Mouse (Mus musculus) CH12.LX (cell line): ENCODE measurements around the gene Luzp1. TPM values are rescaled to one million over a fixed set of nuclear protein-coding genes. Genes with fewer than 3 reads are reported as not detected.

Experiments used
- DNase-seq: peaks from one replicate; pipeline ENCODE4 v3.0.0-alpha.2; 2013; ENCODE audit errors: extremely low read depth
- H3K27ac ChIP-seq: 2 replicates; pipeline ENCODE4 v1.5.1; 2012; ENCODE audit warnings: low read depth, mild to moderate bottlenecking, control low read depth, moderate library complexity; ENCODE audit not compliant: insufficient read depth
- H3K27me3 ChIP-seq: replicated peaks from 2 replicates; pipeline ENCODE3; 2012; ENCODE audit warnings: inconsistent platforms
- H3K36me3 ChIP-seq, 2 experiments: replicated peaks in 1 of 2; 2 replicates each; pipeline versions ENCODE3 to v1.6.1; 2012; ENCODE audit warnings: inconsistent platforms in 1 of 2, low read length in 1 of 2, mild to moderate bottlenecking in 1 of 2, mixed read lengths in 1 of 2, moderate library complexity in 1 of 2; ENCODE audit not compliant: control insufficient read depth in 1 of 2, insufficient read depth in 1 of 2
- H3K4me1 ChIP-seq, 2 experiments: 2 replicates each; pipeline ENCODE4 v1.6.1; 2012; ENCODE audit warnings: inconsistent platforms in 1 of 2, moderate library complexity in 1 of 2; ENCODE audit not compliant: insufficient read depth in 2 of 2, control insufficient read depth in 1 of 2
- H3K4me2 ChIP-seq: 2 replicates; pipeline ENCODE4 v1.6.1; 2012; ENCODE audit warnings: low read depth, mild to moderate bottlenecking, control low read depth; ENCODE audit not compliant: poor library complexity, insufficient read depth, severe bottlenecking
- H3K4me3 ChIP-seq, 3 experiments: fragments of 150-350 bp in 1 of 3; sonication (generic) in 1 of 3; replicated peaks in 1 of 3; 2 replicates each; pipeline versions ENCODE3 to v1.5.1; 2011 to 2012; ENCODE audit warnings: low read depth in 2 of 3, low read length in 2 of 3, mild to moderate bottlenecking in 2 of 3, moderate library complexity in 2 of 3, control low read depth in 1 of 3, improper control_type of control experiment in 1 of 3, inconsistent platforms in 1 of 3, mixed read lengths in 1 of 3; ENCODE audit not compliant: poor library complexity in 1 of 3
- H3K79me2 ChIP-seq: replicated peaks from 2 replicates; pipeline ENCODE4 v1.6.1; 2012; ENCODE audit warnings: mild to moderate bottlenecking, moderate library complexity; ENCODE audit not compliant: control insufficient read depth, poor library complexity, insufficient read depth, severe bottlenecking; ENCODE audit errors: extremely low read depth
- H3K9ac ChIP-seq: 2 replicates; pipeline ENCODE4 v1.6.1; 2012; ENCODE audit warnings: low read depth, mild to moderate bottlenecking, control low read depth, moderate library complexity; ENCODE audit not compliant: insufficient read depth
- H3K9me3 ChIP-seq: replicated peaks from 2 replicates; pipeline ENCODE3; 2012; ENCODE audit warnings: low read length, inconsistent platforms, mixed read lengths
- CHD1 ChIP-seq: IDR thresholded peaks from 2 replicates; pipeline ENCODE4 v1.6.1; 2012; ENCODE audit warnings: low read depth, low read length, improper control_type of control experiment, inconsistent platforms
- CHD2 ChIP-seq: IDR thresholded peaks from 2 replicates; pipeline ENCODE4 v1.6.1; 2011; ENCODE audit warnings: low read length, improper control_type of control experiment
- CTCF ChIP-seq, 2 experiments: IDR thresholded peaks in 1 of 2; conservative IDR thresholded peaks in 1 of 2; 2 replicates each; pipeline ENCODE4 v1.5.1; 2011 to 2012; ENCODE audit warnings: low read depth in 2 of 2, low read length in 2 of 2, improper control_type of control experiment in 1 of 2, inconsistent platforms in 1 of 2, mild to moderate bottlenecking in 1 of 2, moderate library complexity in 1 of 2
- E2F4 ChIP-seq: IDR thresholded peaks from 2 replicates; pipeline ENCODE4 v1.6.1; 2011; ENCODE audit warnings: low read depth, low read length, improper control_type of control experiment; ENCODE audit not compliant: insufficient replicate concordance
- ELF1 ChIP-seq: IDR thresholded peaks from 2 replicates; pipeline ENCODE4 v1.6.1; 2014; ENCODE audit warnings: low read depth, mild to moderate bottlenecking, inconsistent platforms, low read length, improper control_type of control experiment
- EP300 ChIP-seq: IDR thresholded peaks from 2 replicates; pipeline ENCODE4 v1.6.1; 2011; ENCODE audit warnings: low read length, improper control_type of control experiment
- HCFC1 ChIP-seq: IDR thresholded peaks from 2 replicates; pipeline ENCODE4 v1.6.1; 2012; ENCODE audit warnings: low read depth, mild to moderate bottlenecking, inconsistent platforms, low read length, improper control_type of control experiment
- JUN ChIP-seq: IDR thresholded peaks from 2 replicates; pipeline ENCODE4 v1.6.1; 2011; ENCODE audit warnings: low read depth, mild to moderate bottlenecking, low read length, improper control_type of control experiment, moderate library complexity; ENCODE audit not compliant: insufficient read depth
- JUND ChIP-seq: conservative IDR thresholded peaks from 2 replicates; pipeline ENCODE4 v1.6.1; 2011; ENCODE audit warnings: low read depth, low read length, improper control_type of control experiment
- KAT2A ChIP-seq: IDR thresholded peaks from 2 replicates; pipeline ENCODE4 v1.6.1; 2012; ENCODE audit warnings: low read length, improper control_type of control experiment, inconsistent platforms; ENCODE audit not compliant: insufficient replicate concordance
- MAFK ChIP-seq: IDR thresholded peaks from 2 replicates; pipeline ENCODE4 v1.6.1; 2011; ENCODE audit warnings: low read length, improper control_type of control experiment; ENCODE audit not compliant: insufficient replicate concordance
- MAZ ChIP-seq: IDR thresholded peaks from 2 replicates; pipeline ENCODE4 v1.6.1; 2012; ENCODE audit warnings: low read depth, mild to moderate bottlenecking, inconsistent platforms, low read length, improper control_type of control experiment, moderate library complexity
- MXI1 ChIP-seq: IDR thresholded peaks from 2 replicates; pipeline ENCODE4 v1.6.1; 2011; ENCODE audit warnings: mild to moderate bottlenecking, low read depth, low read length, improper control_type of control experiment
- NELFE ChIP-seq: IDR thresholded peaks from 2 replicates; pipeline ENCODE4 v1.6.1; 2011; ENCODE audit warnings: low read depth, low read length, improper control_type of control experiment
- NRF1 ChIP-seq: IDR thresholded peaks from 2 replicates; pipeline ENCODE4 v1.6.1; 2014; ENCODE audit warnings: low read depth, mild to moderate bottlenecking, inconsistent platforms, low read length, improper control_type of control experiment, moderate library complexity
- POLR2A ChIP-seq: IDR thresholded peaks from 2 replicates; pipeline ENCODE4 v1.6.1; 2011; ENCODE audit warnings: low read depth, mild to moderate bottlenecking, improper control_type of control experiment, low read length
- POLR2AphosphoS2 ChIP-seq: IDR thresholded peaks from 2 replicates; pipeline ENCODE4 v1.6.1; 2011; ENCODE audit warnings: low read depth, low read length, improper control_type of control experiment
- RCOR1 ChIP-seq: conservative IDR thresholded peaks from 2 replicates; pipeline ENCODE4 v1.6.1; 2012; ENCODE audit warnings: low read depth, mild to moderate bottlenecking, inconsistent platforms, low read length, improper control_type of control experiment
- SIN3A ChIP-seq: IDR thresholded peaks from 2 replicates; pipeline ENCODE4 v1.6.1; 2012; ENCODE audit warnings: low read length, improper control_type of control experiment, inconsistent platforms
- SMC3 ChIP-seq: IDR thresholded peaks from 2 replicates; pipeline ENCODE4 v1.6.1; 2011; ENCODE audit warnings: low read depth, low read length, improper control_type of control experiment
- ZKSCAN1 ChIP-seq: IDR thresholded peaks from 2 replicates; pipeline ENCODE4 v1.6.1; 2012; ENCODE audit warnings: low read depth, inconsistent platforms, low read length, improper control_type of control experiment, borderline replicate concordance
- ZMIZ1 ChIP-seq: IDR thresholded peaks from 2 replicates; pipeline ENCODE4 v1.6.1; 2012; ENCODE audit warnings: low read depth, mild to moderate bottlenecking, inconsistent platforms, low read length, improper control_type of control experiment
- ZNF384 ChIP-seq: IDR thresholded peaks from 2 replicates; pipeline ENCODE4 v1.6.1; 2012; ENCODE audit warnings: low read depth, low read length, improper control_type of control experiment, inconsistent platforms
- dilution Hi-C: fragments of 300-500 bp; cut with MboI; formaldehyde crosslinking; loops from 2 replicates; pipeline ENCODE4 v1.14.3; 2020; ENCODE audit warnings: low sequenced_read_pairs; ENCODE audit not compliant: extremely low pct_unique_long_range_greater_than_20kb, extremely low pct_ligation_motif_present
- in situ Hi-C: fragments of 300-500 bp; cut with MboI; formaldehyde crosslinking; loops from 3 replicates; pipeline ENCODE4 v1.14.3; 2019; ENCODE audit warnings: low sequenced_read_pairs, low pct_ligation_motif_present, low pct_unique_long_range_greater_than_20kb, mixed read lengths
- polyA plus RNA-seq: library from polyadenylated mRNA; unstranded; fragments of >175 nt; gene quantifications from 2 replicates; pipeline ENCODE4 v1.2.1, GENCODE M21; 2012; ENCODE audit warnings: low read depth; ENCODE audit not compliant: insufficient read length
- total RNA-seq, 2 experiments: library from RNA; depleted of rRNA; stranded (reverse); fragments of 300-350 nt in 1 of 2; fragments of >200 nt in 1 of 2; gene quantifications; 2 replicates each; pipeline ENCODE4 v1.2.3; 2012 to 2014

Gene Luzp1
- total and polyA plus RNA-seq, 3 experiments, result 5.0 to 7.0 (median 6.1) TPM

DNA sequence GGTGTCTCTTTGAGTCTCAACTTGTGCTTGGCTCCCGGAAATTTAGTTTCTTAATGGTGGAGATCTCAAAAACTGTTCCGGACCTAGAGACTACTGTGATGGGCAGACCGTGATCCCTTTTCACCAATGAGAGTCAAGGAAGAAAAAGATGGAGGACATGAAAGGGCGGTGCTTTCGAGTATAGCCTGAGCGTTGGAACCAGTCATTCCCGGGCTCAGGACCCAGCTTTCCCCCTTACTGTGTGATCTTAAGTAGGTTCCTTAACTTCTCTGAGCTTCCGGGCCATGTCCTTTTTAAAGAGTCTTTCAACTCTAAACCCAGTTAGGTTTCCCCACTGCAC, 6.8 kb upstream of the Luzp1 start:
- H3K4me2 ChIP-seq, result no peak overlapping the region
- no peaks in the 10 kb centered on the region for H3K79me2 ChIP-seq
- no peak for DNase-seq
- peaks cover 0 to 14% of the 10 kb centered on the region in 2 experiments; a peak in 2 of 4 replicates for H3K4me1 ChIP-seq
- TF ChIP-seq ELF1, result no peak
- TF ChIP-seq MAFK, result no peak
- no peak for TF ChIP-seq MXI1
- TF ChIP-seq NRF1, result no peak
- no peak for TF ChIP-seq POLR2A
- no peak for TF ChIP-seq POLR2AphosphoS2
- no peak for TF ChIP-seq CTCF (conservative IDR thresholded peaks at IDR 0.05 in 1 of 2, IDR thresholded peaks at IDR 0.05 in 1 of 2; ENCODE audit: low read depth in 2 of 2, low read length in 2 of 2)
- no peak for TF ChIP-seq HCFC1
- TF ChIP-seq SMC3, result no peak
- no peak for TF ChIP-seq ZKSCAN1
- no peak overlapping the region for H3K9ac ChIP-seq
- H3K4me3 ChIP-seq, result no peak overlapping the region
- H3K36me3 ChIP-seq, result no peaks in the 10 kb centered on the region
- H3K9me3 ChIP-seq, result no peaks in the 10 kb centered on the region
- in situ Hi-C loops (loop anchor here (5.0 kb wide), 1 partner anchor 159 kb away; the partner anchor contains the start of gene Lactbl1), dilution Hi-C loops (no loop called here)
- no peak overlapping the region for H3K27ac ChIP-seq
- H3K27me3 ChIP-seq, result no peaks in the 10 kb centered on the region

GRCm38 (mm10) chr4:136463436-136463835, 6.1 kb upstream of the Luzp1 start:
- dilution Hi-C loops, result no loop called here

GRCm38 (mm10) chr4:136466226-136466625, 3.3 kb upstream of the Luzp1 start:
- no peak overlapping the region for H3K27ac ChIP-seq
- H3K36me3 ChIP-seq, result no peaks in the 10 kb centered on the region
- dilution Hi-C loops, result no loop called here
- H3K4me2 ChIP-seq, result no peak overlapping the region
- H3K27me3 ChIP-seq, result peaks cover 7% of the 10 kb centered on the region
- no peak for TF ChIP-seq ZKSCAN1
- no peak for TF ChIP-seq HCFC1
- no peak for TF ChIP-seq SIN3A
- TF ChIP-seq MAZ, result no peak
- no peak for TF ChIP-seq EP300
- TF ChIP-seq JUN, result no peak
- no peak for TF ChIP-seq MXI1
- TF ChIP-seq POLR2A, result no peak
- TF ChIP-seq KAT2A, result no peak
- no peak overlapping the region for H3K4me3 ChIP-seq
- no peaks in the 10 kb centered on the region for H3K9me3 ChIP-seq
- H3K9ac ChIP-seq, result no peak overlapping the region
- H3K4me1 ChIP-seq, result peaks cover 0 to 23% of the 10 kb centered on the region in 2 experiments; a peak in 3 of 4 replicates
- 0 out of 2 replicates have a peak, but pooled peaks cover 2% of the 10 kb centered on the region for H3K79me2 ChIP-seq
- DNase-seq, result no peak
- in situ Hi-C loops, result no loop called here

More at GRCm38 (mm10) chr4:136463436-136463835, 6.1 kb upstream of the Luzp1 start:
- Histone ChIP-seq H3K9ac (no peak overlapping the region), H3K4me1 (peaks cover 0 to 14% of the 10 kb centered on the region in 2 experiments; a peak in 2 of 4 replicates), H3K27me3 (no peaks in the 10 kb centered on the region), H3K4me3 (no peak overlapping the region), H3K36me3 (no peaks in the 10 kb centered on the region), H3K79me2 (no peaks in the 10 kb centered on the region), H3K9me3 (no peaks in the 10 kb centered on the region), H3K4me2 (no peak overlapping the region), H3K27ac (no peak overlapping the region)
- no peak for TF ChIP-seq SIN3A
- TF ChIP-seq NRF1, result no peak
- no peak for TF ChIP-seq CHD2
- no peak for TF ChIP-seq JUND
- TF ChIP-seq ZNF384, result no peak
- no peak for TF ChIP-seq CHD1
- no peak for TF ChIP-seq ZMIZ1
- TF ChIP-seq E2F4, result no peak
- no peak for TF ChIP-seq POLR2A
- no peak for TF ChIP-seq RCOR1
- no peak for TF ChIP-seq NELFE
- no peak for TF ChIP-seq JUN
- in situ Hi-C loops, result loop anchor here (5.0 kb wide), 1 partner anchor 159 kb away; the partner anchor contains the start of gene Lactbl1
- DNase-seq, result no peak
